Mouse (Mus musculus) midbrain, embryonic 16.5 days (tissue): Measurements from ENCODE around the gene Calcb. TPM values are rescaled to one million over a fixed set of nuclear protein-coding genes. Genes with fewer than 3 reads are reported as not detected.

Experiments
- ATAC-seq: fragments of 200-750 bp; cut with Nextera tagmentation; 2 replicates; pipeline ENCODE4 v1.8.0; 2017; ENCODE audit warnings: moderate TSS enrichment
- H3K27ac ChIP-seq: fragments of 300-500 bp; sonication (generic); 2 replicates; pipeline ENCODE4 v1.5.1; 2014; ENCODE audit warnings: mild to moderate bottlenecking, low read length, mixed read lengths
- H3K27me3 ChIP-seq: fragments of 300-500 bp; sonication (generic); 2 replicates; pipeline ENCODE4 v1.6.1; 2014; ENCODE audit warnings: low read depth, low read length, mixed read lengths; ENCODE audit not compliant: control insufficient read depth, insufficient read depth
- H3K36me3 ChIP-seq: fragments of 300-500 bp; sonication (generic); 2 replicates; pipeline ENCODE4 v1.6.1; 2014; ENCODE audit warnings: mild to moderate bottlenecking, low read length, moderate library complexity, mixed read lengths; ENCODE audit not compliant: control insufficient read depth, insufficient read depth
- H3K4me1 ChIP-seq: fragments of 300-500 bp; sonication (generic); 2 replicates; pipeline ENCODE4 v1.6.1; 2014; ENCODE audit warnings: mild to moderate bottlenecking, low read length, mixed read lengths; ENCODE audit not compliant: control insufficient read depth, insufficient read depth
- H3K4me2 ChIP-seq: fragments of 300-500 bp; sonication (generic); 2 replicates; pipeline ENCODE4 v1.6.1; 2014; ENCODE audit warnings: mild to moderate bottlenecking, low read length, mixed read lengths
- H3K4me3 ChIP-seq: fragments of 300-500 bp; sonication (generic); 2 replicates; pipeline ENCODE4 v1.5.1; 2014; ENCODE audit warnings: low read depth, mild to moderate bottlenecking, low read length, moderate library complexity, mixed read lengths
- H3K9ac ChIP-seq: fragments of 300-500 bp; sonication (generic); 2 replicates; pipeline ENCODE4 v1.6.1; 2014; ENCODE audit warnings: low read depth, low read length, mixed read lengths
- H3K9me3 ChIP-seq: fragments of 300-500 bp; sonication (generic); replicated peaks from 2 replicates; pipeline ENCODE4 v1.6.1; 2014; ENCODE audit warnings: mild to moderate bottlenecking, low read length, mixed read lengths; ENCODE audit not compliant: control insufficient read depth, poor library complexity, severe bottlenecking
- WGBS: fragments of 180-500 bp; shearing (Covaris S2); extraction: QIAGEN DNeasy Blood & Tissue Kit; methylation state at CpG from one replicate; pipeline ENCODE4 v1.1.7; 2014; 5-methylcytosine and 5-hydroxymethylcytosine counted together
- polyA plus RNA-seq: library from polyadenylated mRNA; unstranded; fragments of >200 nt; fragmentation: Nextera tagmentation; extraction: Ambion mirVana; gene quantifications from 2 replicates; pipeline ENCODE4 v1.2.1, GENCODE M21; 2015

Calcb gene
- polyA plus RNA-seq, 1 experiment from 2014 or later, result 0.39 TPM

- no peak for ATAC-seq
- Histone ChIP-seq H3K27me3 (no peaks in the 10 kb centered on the region), H3K9me3 (no peaks in the 10 kb centered on the region), H3K9ac (no peak overlapping the region), H3K4me3 (no peak overlapping the region), H3K4me2 (no peak overlapping the region), H3K27ac (no peak overlapping the region), H3K4me1 (no peaks in the 10 kb centered on the region), H3K36me3 (no peaks in the 10 kb centered on the region)
- WGBS, result 88% methylated on average over 3 of the region's 3 CpGs
Observed at GRCm38 (mm10) chr7:114766523-114766922, 48.1 kb downstream of the Calcb start.

- 94% methylated on average over 5 of the region's 5 CpGs for WGBS
- H3K4me1 ChIP-seq, result no peaks in the 10 kb centered on the region
- ATAC-seq, result no peak
Observed at GRCm38 (mm10) chr7:114768516-114768915, 50.1 kb downstream of the Calcb start.

GRCm38 (mm10) chr7:114769041-114769440 is 50.6 kb downstream of the Calcb start:
- H3K27me3 ChIP-seq, result no peaks in the 10 kb centered on the region
- no peaks in the 10 kb centered on the region for H3K36me3 ChIP-seq
- no peak overlapping the region for H3K27ac ChIP-seq
- no peak overlapping the region for H3K9ac ChIP-seq
- 91% methylated on average over 4 of the region's 4 CpGs for WGBS
- H3K9me3 ChIP-seq, result no peaks in the 10 kb centered on the region
- H3K4me1 ChIP-seq, result no peaks in the 10 kb centered on the region
- no peak for ATAC-seq
- H3K4me2 ChIP-seq, result no peak overlapping the region
- H3K4me3 ChIP-seq, result no peak overlapping the region

More at GRCm38 (mm10) chr7:114768516-114768915, 50.1 kb downstream of the Calcb start:
- no peak overlapping the region for H3K9ac ChIP-seq
- H3K27me3 ChIP-seq, result no peaks in the 10 kb centered on the region
- H3K9me3 ChIP-seq, result no peaks in the 10 kb centered on the region
- H3K4me2 ChIP-seq, result no peak overlapping the region
- no peaks in the 10 kb centered on the region for H3K36me3 ChIP-seq
- no peak overlapping the region for H3K27ac ChIP-seq
- H3K4me3 ChIP-seq, result no peak overlapping the region

- Histone ChIP-seq H3K9me3 (no peaks in the 10 kb centered on the region), H3K4me3 (no peak overlapping the region), H3K27ac (no peak overlapping the region), H3K27me3 (no peaks in the 10 kb centered on the region), H3K4me2 (no peak overlapping the region), H3K36me3 (no peaks in the 10 kb centered on the region), H3K4me1 (no peaks in the 10 kb centered on the region), H3K9ac (no peak overlapping the region)
- no peak for ATAC-seq
- WGBS, result 95% methylated on average over 3 of the region's 3 CpGs
Observed at GRCm38 (mm10) chr7:114770586-114770985, 52.1 kb downstream of the Calcb start.

- Histone ChIP-seq H3K4me3 (no peak overlapping the region), H3K4me2 (no peak overlapping the region), H3K27ac (no peak overlapping the region), H3K9me3 (no peaks in the 10 kb centered on the region), H3K9ac (no peak overlapping the region), H3K27me3 (no peaks in the 10 kb centered on the region), H3K4me1 (no peaks in the 10 kb centered on the region), H3K36me3 (no peaks in the 10 kb centered on the region)
- 79% methylated on average over 7 of the region's 7 CpGs for WGBS
- no peak for ATAC-seq
Observed at GRCm38 (mm10) chr7:114771801-114772200, 53.4 kb downstream of the Calcb start.

Other genes with a start within 250 kb of the Calcb start
- gene Cyp2r1, start 155.7 kb upstream of the Calcb start, polyA plus RNA-seq, result 1.4 and 1.8 TPM in 2 replicates
- gene Calca, start 82.3 kb upstream of the Calcb start, polyA plus RNA-seq, result 6.0 and 10.0 TPM in 2 replicates
- 1.3 and 1.7 TPM in 2 replicates for gene Insc, start 25.1 kb downstream of the Calcb start, polyA plus RNA-seq